Mouse (Mus musculus) kidney, postnatal 0 days (tissue): Measurements from ENCODE around the gene Pkd1. TPM values are rescaled to one million over a fixed set of nuclear protein-coding genes. Genes with fewer than 3 reads are reported as not detected.
A peak's percentile ranks its signal among the peaks of the same experiment; 100 is the strongest.

ENCODE experiments used
- ATAC-seq: fragments of 200-750 bp; cut with Nextera tagmentation; replicated peaks from 2 replicates; pipeline ENCODE4 v1.8.0; 2017; ENCODE audit warnings: low read depth, moderate number of reproducible peaks, moderate TSS enrichment, moderate library complexity; ENCODE audit not compliant: low FRiP score
- DNase-seq: peaks from one replicate; pipeline ENCODE4 v3.0.0-alpha.2; 2016; ENCODE audit warnings: low spot score
- H3K27ac ChIP-seq: fragments of 300-500 bp; sonication (generic); 2 replicates; pipeline ENCODE4 v1.5.1; 2014; ENCODE audit warnings: mild to moderate bottlenecking
- H3K27me3 ChIP-seq: fragments of 300-500 bp; sonication (generic); 2 replicates; pipeline ENCODE4 v1.6.1; 2014; ENCODE audit warnings: low read length, mixed read lengths; ENCODE audit not compliant: insufficient read depth
- H3K36me3 ChIP-seq: fragments of 300-500 bp; sonication (generic); 2 replicates; pipeline ENCODE4 v1.6.1; 2014; ENCODE audit warnings: low read length, mixed read lengths; ENCODE audit not compliant: insufficient read depth
- H3K4me1 ChIP-seq: fragments of 300-500 bp; sonication (generic); replicated peaks from 2 replicates; pipeline ENCODE4 v1.6.1; 2014; ENCODE audit warnings: antibody characterized with exemption, low read length, mixed read lengths; ENCODE audit not compliant: insufficient read depth
- H3K4me2 ChIP-seq: fragments of 300-500 bp; sonication (generic); 2 replicates; pipeline ENCODE4 v1.6.1; 2014; ENCODE audit warnings: mild to moderate bottlenecking, low read length, moderate library complexity, mixed read lengths
- H3K4me3 ChIP-seq: fragments of 300-500 bp; sonication (generic); replicated peaks from 2 replicates; pipeline ENCODE4 v1.5.1; 2014; ENCODE audit warnings: low read depth, low read length
- H3K9ac ChIP-seq: fragments of 300-500 bp; sonication (generic); 2 replicates; pipeline ENCODE4 v1.6.1; 2014; ENCODE audit warnings: low read depth, low read length
- H3K9me3 ChIP-seq: fragments of 300-500 bp; sonication (generic); replicated peaks from 2 replicates; pipeline ENCODE4 v1.6.1; 2016; ENCODE audit warnings: low read length, inconsistent platforms, mixed read lengths
- CTCF ChIP-seq: IDR thresholded peaks from 2 replicates; pipeline ENCODE4 v1.5.1; 2016; ENCODE audit warnings: antibody characterized with exemption, low read depth, mild to moderate bottlenecking, moderate library complexity
- WGBS: fragments of 180-500 bp; shearing (Covaris S2); extraction: QIAGEN DNeasy Blood & Tissue Kit; methylation state at CpG from one replicate; pipeline ENCODE4 v1.1.7; 2014; 5-methylcytosine and 5-hydroxymethylcytosine counted together
- polyA plus RNA-seq: library from polyadenylated mRNA; unstranded; fragments of >200 nt; fragmentation: Nextera tagmentation; extraction: Ambion mirVana; gene quantifications from 2 replicates; pipeline ENCODE4 v1.2.1, GENCODE M21; 2015

The Pkd1 gene
- polyA plus RNA-seq, 1 experiment from 2014 or later, result 17.7 TPM

GRCm38 (mm10) chr17:24540375-24540774, 9.3 kb upstream of the Pkd1 start:
- H3K4me2 ChIP-seq, result no peak overlapping the region
- peak; percentile 79 for TF ChIP-seq CTCF
- 8% methylated on average over 3 of the region's 3 CpGs for WGBS
- no peak overlapping the region for H3K4me3 ChIP-seq
- no peaks in the 10 kb centered on the region for H3K9me3 ChIP-seq
- H3K9ac ChIP-seq, result no peak overlapping the region
- H3K27me3 ChIP-seq, result no peaks in the 10 kb centered on the region
- no peak; the same call in 1 of the 2 replicates for ATAC-seq
- H3K27ac ChIP-seq, result no peak overlapping the region
- no peaks in the 10 kb centered on the region for H3K36me3 ChIP-seq
- H3K4me1 ChIP-seq, result no peaks in the 10 kb centered on the region
- DNase-seq, result peak; percentile 86

GRCm38 (mm10) chr17:24544613-24545012, 5.0 kb upstream of the Pkd1 start:
- no peak for DNase-seq
- Histone ChIP-seq H3K27ac (no peak overlapping the region), H3K9ac (no peak overlapping the region), H3K9me3 (no peaks in the 10 kb centered on the region), H3K4me2 (no peak overlapping the region), H3K36me3 (no peaks in the 10 kb centered on the region), H3K4me1 (no peaks in the 10 kb centered on the region), H3K4me3 (no peak overlapping the region), H3K27me3 (no peaks in the 10 kb centered on the region)
- 21% methylated on average over 12 of the region's 12 CpGs for WGBS
- TF ChIP-seq CTCF, result no peak
- no peak for ATAC-seq

GRCm38 (mm10) chr17:24545247-24545646, 4.4 kb upstream of the Pkd1 start:
- Histone ChIP-seq H3K9ac (no peak overlapping the region), H3K9me3 (no peaks in the 10 kb centered on the region), H3K36me3 (no peaks in the 10 kb centered on the region), H3K4me3 (no peak overlapping the region), H3K27ac (no peak overlapping the region), H3K4me2 (no peak overlapping the region), H3K4me1 (no peaks in the 10 kb centered on the region), H3K27me3 (no peaks in the 10 kb centered on the region)
- 91% methylated on average over 2 of the region's 2 CpGs for WGBS
- no peak for ATAC-seq
- no peak for DNase-seq
- TF ChIP-seq CTCF, result 0 out of 2 replicates have a peak, but pooled peaks have one; percentile 6

- DNase-seq (no peak), ATAC-seq (no peak)
- Histone ChIP-seq H3K27me3 (no peaks in the 10 kb centered on the region), H3K9ac (no peak overlapping the region), H3K4me1 (no peaks in the 10 kb centered on the region), H3K4me3 (no peak overlapping the region), H3K36me3 (no peaks in the 10 kb centered on the region), H3K27ac (no peak overlapping the region), H3K9me3 (no peaks in the 10 kb centered on the region), H3K4me2 (no peak overlapping the region)
- no peak for TF ChIP-seq CTCF
- 76% methylated on average over 3 of the region's 3 CpGs for WGBS
These were observed 3.4 kb upstream of the Pkd1 start for GRCm38 (mm10) chr17:24546234-24546633.

GRCm38 (mm10) chr17:24548435-24548834, 1.2 kb upstream of the Pkd1 start:
- Histone ChIP-seq H3K27ac (peak overlapping the region; percentile 96; the same call in 1 of the 2 replicates), H3K9me3 (no peaks in the 10 kb centered on the region), H3K27me3 (no peaks in the 10 kb centered on the region), H3K4me2 (peak overlapping the region; percentile 71), H3K4me3 (peak overlapping the region; percentile 64), H3K36me3 (no peaks in the 10 kb centered on the region), H3K4me1 (0 out of 2 replicates have a peak, but pooled peaks cover 8% of the 10 kb centered on the region), H3K9ac (peak overlapping the region; percentile 25; the same call in 1 of the 2 replicates)
- DNase-seq, result peak; percentile 56
- TF ChIP-seq CTCF, result no peak
- 27% methylated on average over 9 of the region's 9 CpGs for WGBS
- no peak for ATAC-seq

GRCm38 (mm10) chr17:24548921-24549617, 565 bp upstream of the Pkd1 start:
- Histone ChIP-seq H3K4me1 (0 out of 2 replicates have a peak, but pooled peaks cover 8% of the 10 kb centered on the region), H3K4me2 (peak overlapping the region; percentile 71), H3K36me3 (no peaks in the 10 kb centered on the region), H3K27ac (peak overlapping the region; percentile 96), H3K9me3 (no peaks in the 10 kb centered on the region), H3K4me3 (peak overlapping the region; percentile 64), H3K9ac (peak overlapping the region; percentile 25; the same call in 1 of the 2 replicates), H3K27me3 (no peaks in the 10 kb centered on the region)
- peak; percentile 59 for DNase-seq
- ATAC-seq, result no peak; the same call in 1 of the 2 replicates
- no peak for TF ChIP-seq CTCF
- WGBS, result 2% methylated on average over 23 of the region's 23 CpGs
